Mouse (Mus musculus) cerebellum, postnatal 36 days (tissue): ENCODE results near the gene Olfr1255.
A peak's percentile ranks its signal among the peaks of the same experiment; 100 is the strongest.

Experiments
- DNase-seq, 2 experiments: peaks; one replicate each; pipeline ENCODE4 v3.0.0; 2021 to 2022; ENCODE audit warnings: mixed read lengths in 2 of 2

The Olfr1255 gene

DNA sequence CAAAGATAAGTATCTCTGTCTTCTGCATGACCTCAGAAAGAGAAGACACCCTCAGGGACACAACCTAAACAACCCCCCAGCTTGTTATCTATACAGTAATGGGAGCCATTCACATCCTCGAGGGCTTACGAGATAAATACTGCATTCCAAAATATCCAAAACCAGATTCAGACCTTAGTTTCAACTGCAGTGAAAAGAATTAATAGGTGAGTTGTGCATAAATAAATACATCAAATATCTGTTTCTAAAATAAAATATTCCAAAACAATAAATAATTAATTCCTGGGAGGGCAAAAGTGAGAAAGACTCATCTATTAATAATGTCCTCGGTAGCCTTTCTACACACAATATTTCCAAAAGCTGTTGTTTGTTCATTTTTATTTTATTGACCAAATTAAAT, at the start of gene Olfr1255:
TSS of gene Olfr1255 (plus strand) at position 301 of the 400 bp plus-strand sequence.
- no peak for DNase-seq

DNA sequence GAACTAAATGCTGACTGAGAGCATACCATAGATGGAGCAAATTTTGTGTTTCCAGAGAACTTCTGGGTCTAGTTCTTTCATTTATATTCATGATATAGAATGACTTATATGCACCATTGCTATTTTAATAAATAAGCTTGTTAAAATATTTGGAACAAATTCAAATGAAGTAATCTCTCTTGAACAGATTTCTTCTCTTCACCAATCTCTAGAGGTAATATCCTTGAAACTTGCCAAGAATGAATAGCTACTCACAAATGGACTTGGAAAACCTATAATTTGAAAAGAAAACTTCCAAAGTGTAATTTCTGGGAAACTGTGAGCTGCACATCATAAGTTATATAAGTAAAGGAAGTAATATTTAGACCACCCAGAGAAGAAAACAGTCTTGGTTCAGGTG, 18.3 kb upstream of the Olfr1255 start, which contains the start of gene Olfr1254:
TSS of gene Olfr1254 (minus strand) at position 101 of the 400 bp plus-strand sequence.
- no peak for DNase-seq

DNA sequence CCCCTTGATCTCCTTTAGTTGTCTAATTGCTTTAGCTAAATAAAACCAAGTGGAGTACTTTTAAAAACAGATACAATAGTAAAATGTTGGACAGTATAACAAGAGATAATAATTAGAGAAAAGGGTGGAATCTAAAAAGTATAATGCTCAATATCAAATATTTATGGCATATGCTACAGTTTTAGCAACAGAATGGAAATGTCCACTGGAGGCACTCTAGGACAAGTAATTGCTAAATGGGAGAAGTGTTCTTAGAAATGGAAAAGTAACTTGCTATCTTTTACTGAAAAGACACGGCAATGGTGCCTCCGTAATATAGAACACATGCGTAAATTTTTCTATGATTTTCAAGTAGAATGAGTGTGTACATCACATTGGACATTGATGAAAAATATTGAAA, 12.3 kb upstream of the Olfr1255 start:
- DNase-seq, result no peak

DNA sequence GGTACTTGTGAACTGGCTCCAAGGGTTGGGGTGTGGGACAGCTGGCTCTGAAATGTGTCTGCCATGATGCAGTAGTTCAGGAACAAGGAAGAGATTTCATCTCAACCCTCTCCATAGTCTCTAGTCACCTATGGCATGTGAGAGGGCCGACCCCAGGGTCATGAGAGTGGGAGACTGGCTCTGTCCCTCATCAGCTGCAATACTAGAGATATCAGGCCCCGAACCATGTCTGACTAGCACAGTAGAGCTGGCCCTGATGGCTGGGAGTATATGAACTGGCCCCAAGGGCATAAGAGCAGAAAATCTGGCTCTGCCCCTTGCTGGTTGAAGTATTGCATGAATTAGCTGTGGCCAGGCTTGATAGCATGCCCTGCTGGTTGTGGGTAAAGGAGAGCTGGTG, 1.1 kb upstream of the Olfr1255 start:
- DNase-seq, result no peak

DNA sequence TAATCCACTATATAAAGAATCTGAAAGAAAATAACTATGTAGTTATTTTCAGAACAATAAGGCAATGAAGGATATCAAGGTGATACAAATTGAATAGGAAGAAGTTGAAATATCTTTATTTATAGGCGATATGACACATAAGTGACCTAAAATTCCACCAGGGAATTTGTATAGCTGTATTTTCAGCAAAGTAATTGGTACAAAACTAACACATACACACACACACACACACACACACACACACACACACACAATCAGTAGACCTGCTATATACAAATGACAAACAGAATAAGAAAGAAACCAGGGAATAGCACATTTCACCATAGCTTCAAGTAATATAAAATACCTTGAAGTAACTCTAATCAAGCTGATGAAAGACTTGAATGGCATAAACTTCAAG, 8.4 kb downstream of the Olfr1255 start:
- peak in 1 of 2 experiments; percentile 3 for DNase-seq

DNA sequence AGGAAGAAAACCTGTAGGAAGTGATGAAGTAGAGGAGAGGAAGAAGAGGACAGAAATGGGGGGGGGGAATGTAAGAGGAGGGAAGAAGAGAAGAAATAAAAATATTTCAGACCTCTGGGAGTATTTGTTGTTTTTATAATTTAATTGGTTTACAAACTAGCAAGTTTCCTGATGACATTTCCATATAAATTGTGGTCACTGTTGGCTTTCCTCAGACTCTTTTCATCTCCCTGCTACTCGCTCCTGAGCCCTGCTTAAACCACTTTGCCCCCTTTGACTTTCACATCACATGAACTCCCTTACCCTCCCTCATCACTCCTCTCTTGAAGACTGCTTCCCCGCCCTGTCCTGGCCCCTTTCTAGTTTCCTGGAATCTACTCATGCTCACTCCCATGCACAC, 29.6 kb downstream of the Olfr1255 start, which contains the start of gene Olfr1256:
TSS of gene Olfr1256 (minus strand) at position 101 of the 400 bp plus-strand sequence.
- no peak for DNase-seq

DNA sequence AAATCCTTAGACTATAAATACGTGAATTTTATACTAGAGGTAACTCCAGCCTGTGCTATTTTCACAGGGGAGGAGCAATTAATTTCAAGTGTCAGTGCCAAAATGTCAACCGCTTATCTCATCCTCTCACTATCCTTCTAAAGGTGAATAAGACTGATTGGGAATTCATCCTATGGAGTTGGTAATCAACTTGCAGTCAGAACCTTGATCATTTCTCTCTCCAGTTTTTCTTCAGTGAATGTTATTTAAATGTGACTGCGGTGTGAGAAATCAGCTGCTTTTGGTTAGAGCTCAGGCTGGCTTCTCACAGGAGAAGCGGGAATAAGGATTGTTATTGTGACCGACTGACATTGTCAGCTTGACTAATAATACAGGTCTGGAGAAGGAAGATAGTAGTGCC, 36.3 kb downstream of the Olfr1255 start, which contains the start of gene Olfr48:
TSS of gene Olfr48 (minus strand) at position 101 of the 400 bp plus-strand sequence.
- DNase-seq, result no peak

DNA sequence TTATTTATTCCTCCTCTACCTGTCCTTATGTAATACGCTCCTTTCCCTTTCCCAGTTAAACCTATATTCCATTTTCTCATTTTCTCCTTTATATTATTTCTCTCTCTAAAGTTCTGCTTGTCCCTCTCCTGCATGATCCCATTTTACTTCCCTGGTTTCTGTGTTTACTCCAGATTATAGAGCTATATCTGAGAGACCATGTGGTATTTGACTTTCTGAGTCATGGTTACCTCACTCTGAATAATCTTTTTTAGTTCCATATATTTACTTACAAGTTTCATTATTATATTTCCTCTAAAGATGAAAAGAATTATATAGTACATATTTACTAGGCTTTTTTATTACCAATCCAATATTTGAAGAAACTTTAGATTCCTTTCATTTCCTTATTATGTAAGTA, 37.4 kb downstream of the Olfr1255 start:
- no peak for DNase-seq
